Mouse (Mus musculus) stomach, postnatal 0 days (tissue): ENCODE measurements at regions not wholly inside any gene's neighbourhood (a gene's known extent, or its start where the extent isn't known, plus 50 kb on each side); places are given as distances from the start of the nearest gene placed in this dataset.

ENCODE experiments used
- ATAC-seq: fragments of 200-750 bp; cut with Nextera tagmentation; 2 replicates; pipeline ENCODE4 v1.8.0; 2017; ENCODE audit not compliant: low FRiP score, low TSS enrichment
- DNase-seq: peaks from one replicate; pipeline ENCODE4 v3.0.0-alpha.2; 2016; ENCODE audit warnings: low spot score
- H3K27ac ChIP-seq: fragments of 300-500 bp; sonication (generic); replicated peaks from 2 replicates; pipeline ENCODE4 v1.5.1; 2014; ENCODE audit warnings: mild to moderate bottlenecking, control low read depth
- H3K27me3 ChIP-seq: fragments of 300-500 bp; sonication (generic); 2 replicates; pipeline ENCODE4 v1.6.1; 2014; ENCODE audit warnings: low read length; ENCODE audit not compliant: control insufficient read depth, insufficient read depth
- H3K36me3 ChIP-seq: fragments of 300-500 bp; sonication (generic); 2 replicates; pipeline ENCODE4 v1.6.1; 2014; ENCODE audit warnings: low read length, mixed read lengths; ENCODE audit not compliant: control insufficient read depth, insufficient read depth
- H3K4me1 ChIP-seq: fragments of 300-500 bp; sonication (generic); replicated peaks from 2 replicates; pipeline ENCODE4 v1.6.1; 2014; ENCODE audit warnings: antibody characterized with exemption; ENCODE audit not compliant: control insufficient read depth, insufficient read depth
- H3K4me2 ChIP-seq: fragments of 300-500 bp; sonication (generic); replicated peaks from 2 replicates; pipeline ENCODE4 v1.6.1; 2014; ENCODE audit warnings: low read depth, mild to moderate bottlenecking, control low read depth, moderate library complexity
- H3K4me3 ChIP-seq: fragments of 300-500 bp; sonication (generic); 2 replicates; pipeline ENCODE4 v1.5.1; 2014; ENCODE audit warnings: low read depth, low read length, control low read depth
- H3K9ac ChIP-seq: fragments of 300-500 bp; sonication (generic); 2 replicates; pipeline ENCODE4 v1.6.1; 2014; ENCODE audit warnings: mild to moderate bottlenecking, low read length, control low read depth, mixed read lengths
- H3K9me3 ChIP-seq: fragments of 300-500 bp; sonication (generic); 2 replicates; pipeline ENCODE4 v1.6.1; 2016; ENCODE audit warnings: low read length; ENCODE audit not compliant: control insufficient read depth
- CTCF ChIP-seq: IDR thresholded peaks from 2 replicates; pipeline ENCODE4 v1.5.1; 2016; ENCODE audit warnings: antibody characterized with exemption, low read depth, mild to moderate bottlenecking, moderate library complexity
- EP300 ChIP-seq: optimal IDR thresholded peaks from 2 replicates; pipeline ENCODE3; 2016; ENCODE audit warnings: antibody characterized with exemption
- WGBS: fragments of 180-500 bp; shearing (Covaris S2); extraction: QIAGEN DNeasy Blood & Tissue Kit; methylation state at CpG from one replicate; pipeline ENCODE4 v1.1.7; 2014; 5-methylcytosine and 5-hydroxymethylcytosine counted together

- Histone ChIP-seq H3K27me3 (no peaks in the 10 kb centered on the region), H3K27ac (no peak overlapping the region), H3K36me3 (no peaks in the 10 kb centered on the region), H3K9ac (no peak overlapping the region), H3K4me1 (no peaks in the 10 kb centered on the region), H3K4me2 (no peak overlapping the region), H3K9me3 (no peaks in the 10 kb centered on the region), H3K4me3 (no peak overlapping the region)
- ATAC-seq = no peak
- TF ChIP-seq CTCF = no peak
- TF ChIP-seq EP300 = no peak
- no peak for DNase-seq
- WGBS = 67% methylated on average over 10 of the region's 10 CpGs
Observed at GRCm38 (mm10) chr2:171816685-171817419, 226.4 kb downstream of the Cbln4 start.

GRCm38 (mm10) chr2:171812701-171813100 is 230.6 kb downstream of the Cbln4 start:
- no peaks in the 10 kb centered on the region for H3K27me3 ChIP-seq
- no peak overlapping the region for H3K4me3 ChIP-seq
- H3K4me1 ChIP-seq = no peaks in the 10 kb centered on the region
- ATAC-seq = no peak
- 83% methylated on average over 3 of the region's 3 CpGs for WGBS
- H3K4me2 ChIP-seq = no peak overlapping the region
- H3K9me3 ChIP-seq = no peaks in the 10 kb centered on the region
- DNase-seq = no peak
- H3K36me3 ChIP-seq = no peaks in the 10 kb centered on the region
- TF ChIP-seq EP300 = no peak
- no peak for TF ChIP-seq CTCF
- no peak overlapping the region for H3K9ac ChIP-seq
- H3K27ac ChIP-seq = no peak overlapping the region

DNA sequence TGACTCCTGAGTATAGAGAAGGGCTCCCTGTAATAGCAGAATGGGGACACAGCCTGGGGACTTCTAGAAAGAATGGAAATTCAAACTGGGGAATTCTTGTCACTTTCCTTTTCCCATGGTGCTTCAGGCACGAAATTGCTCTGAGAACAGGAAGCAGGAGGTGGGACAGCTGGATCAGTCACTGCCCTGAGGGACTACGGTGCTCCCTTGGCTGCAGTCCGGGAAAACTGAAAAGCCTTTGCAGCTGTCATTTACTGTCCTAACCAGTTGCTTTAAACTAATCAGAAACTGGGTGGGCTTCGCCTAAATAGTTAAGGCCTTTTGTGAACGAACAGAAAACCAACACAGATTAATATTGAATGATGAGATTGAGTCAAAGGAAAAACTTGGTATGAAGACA is 237.9 kb downstream of the Cbln4 start:
- Histone ChIP-seq H3K9ac (no peak overlapping the region), H3K4me2 (no peak overlapping the region), H3K36me3 (no peaks in the 10 kb centered on the region), H3K27me3 (no peaks in the 10 kb centered on the region), H3K27ac (no peak overlapping the region), H3K9me3 (no peaks in the 10 kb centered on the region), H3K4me3 (no peak overlapping the region), H3K4me1 (no peaks in the 10 kb centered on the region)
- ATAC-seq (no peak), DNase-seq (no peak)
- WGBS = 62% methylated on average over 5 of the region's 5 CpGs
- TF ChIP-seq CTCF (no peak), EP300 (no peak)

- H3K9me3 ChIP-seq = no peaks in the 10 kb centered on the region
- H3K9ac ChIP-seq = no peak overlapping the region
- DNase-seq (no peak), ATAC-seq (no peak)
- no peak for TF ChIP-seq CTCF
- H3K4me2 ChIP-seq = no peak overlapping the region
- H3K36me3 ChIP-seq = no peaks in the 10 kb centered on the region
- H3K27ac ChIP-seq = no peak overlapping the region
- H3K4me3 ChIP-seq = no peak overlapping the region
- 81% methylated on average over 10 of the region's 10 CpGs for WGBS
- no peaks in the 10 kb centered on the region for H3K27me3 ChIP-seq
- H3K4me1 ChIP-seq = no peaks in the 10 kb centered on the region
Observed at GRCm38 (mm10) chr2:171800511-171801268, 242.6 kb downstream of the Cbln4 start.

DNA sequence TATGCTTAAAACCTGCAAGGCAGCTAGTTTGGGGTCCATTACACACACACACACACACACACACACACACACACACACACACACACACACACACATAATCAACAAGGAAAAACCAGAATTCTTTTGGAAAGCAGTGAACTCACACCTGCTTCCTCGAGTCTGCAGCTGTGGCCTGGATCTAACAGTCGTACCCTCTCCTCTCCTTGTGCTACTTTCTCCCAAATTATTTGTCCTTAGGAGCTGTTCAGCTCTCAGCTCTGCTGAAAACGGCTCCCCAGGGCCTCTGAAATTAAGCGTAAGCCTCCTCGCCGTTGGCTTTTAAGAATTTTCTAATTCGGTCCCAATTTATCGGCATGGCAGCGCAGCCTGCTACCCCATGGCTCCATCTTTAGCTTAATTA is 243.9 kb downstream of the Cbln4 start:
- Histone ChIP-seq H3K9me3 (no peaks in the 10 kb centered on the region), H3K9ac (no peak overlapping the region), H3K27ac (no peak overlapping the region), H3K4me2 (no peak overlapping the region), H3K36me3 (no peaks in the 10 kb centered on the region), H3K4me1 (no peaks in the 10 kb centered on the region), H3K4me3 (no peak overlapping the region), H3K27me3 (no peaks in the 10 kb centered on the region)
- ATAC-seq = no peak
- no peak for TF ChIP-seq EP300
- no peak for TF ChIP-seq CTCF
- no peak for DNase-seq
- WGBS = 60% methylated on average over 9 of the region's 9 CpGs

GRCm38 (mm10) chr2:171790686-171791085 is 252.6 kb downstream of the Cbln4 start:
- no peak for ATAC-seq
- H3K4me2 ChIP-seq = no peak overlapping the region
- no peaks in the 10 kb centered on the region for H3K27me3 ChIP-seq
- H3K4me1 ChIP-seq = no peaks in the 10 kb centered on the region
- H3K36me3 ChIP-seq = no peaks in the 10 kb centered on the region
- H3K4me3 ChIP-seq = no peak overlapping the region
- WGBS = 29% methylated on average over 9 of the region's 9 CpGs
- H3K27ac ChIP-seq = no peak overlapping the region
- H3K9me3 ChIP-seq = no peaks in the 10 kb centered on the region
- H3K9ac ChIP-seq = no peak overlapping the region
- TF ChIP-seq CTCF (no peak), EP300 (no peak)
- DNase-seq = no peak
